Mouse (Mus musculus) bone marrow, adult 2 months (tissue): ENCODE results near the gene Bod1l. TPM values are rescaled to one million over a fixed set of nuclear protein-coding genes. Genes with fewer than 3 reads are reported as not detected.

Experiments used
- H3K27ac ChIP-seq: fragments of 200-500 bp; 2 replicates; pipeline ENCODE4 v1.5.1; 2012; ENCODE audit warnings: low read depth, mild to moderate bottlenecking, control low read depth, inconsistent platforms, low read length; ENCODE audit not compliant: control insufficient read depth, poor library complexity, insufficient read depth
- H3K4me1 ChIP-seq: fragments of 200-500 bp; 2 replicates; pipeline ENCODE4 v1.6.1; 2011; ENCODE audit warnings: low read length; ENCODE audit not compliant: control insufficient read depth, insufficient read depth
- H3K4me3 ChIP-seq: fragments of 200-500 bp; replicated peaks from 2 replicates; pipeline ENCODE3; 2011; ENCODE audit warnings: mild to moderate bottlenecking, low read depth, low read length, control low read depth; ENCODE audit not compliant: control insufficient read depth
- CTCF ChIP-seq: fragments of 200-500 bp; IDR thresholded peaks from 2 replicates; pipeline ENCODE4 v1.5.1; 2011; ENCODE audit warnings: low read length, control low read depth; ENCODE audit not compliant: control insufficient read depth, insufficient read depth
- POLR2A ChIP-seq: fragments of 200-500 bp; IDR thresholded peaks from 2 replicates; pipeline ENCODE4 v1.6.1; 2011; ENCODE audit warnings: low read depth, mild to moderate bottlenecking, control low read depth, low read length, borderline replicate concordance; ENCODE audit not compliant: control insufficient read depth
- WGBS: fragments of 180-500 bp; shearing (Covaris S2); methylation state at CpG from one replicate; pipeline ENCODE4 v1.1.7; 2018; 5-methylcytosine and 5-hydroxymethylcytosine counted together
- polyA plus RNA-seq: library from polyadenylated mRNA; stranded (reverse); fragments of >200 nt; gene quantifications from 2 replicates; pipeline ENCODE4 v1.2.4, GENCODE M21; 2011; ENCODE audit warnings: low replicate concordance; ENCODE audit not compliant: missing spikeins, insufficient read depth, insufficient read length

Bod1l gene
- polyA plus RNA-seq, 1 experiment: 34.7 TPM

- 72% methylated on average over 2 of the region's 2 CpGs for WGBS
- H3K27ac ChIP-seq: no peak overlapping the region
- H3K4me1 ChIP-seq: no peaks in the 10 kb centered on the region
- no peak for TF ChIP-seq POLR2A
- no peak for TF ChIP-seq CTCF
- no peak overlapping the region for H3K4me3 ChIP-seq
Observed at GRCm38 (mm10) chr5:41855781-41856180, 11.7 kb upstream of the Bod1l start.

DNA sequence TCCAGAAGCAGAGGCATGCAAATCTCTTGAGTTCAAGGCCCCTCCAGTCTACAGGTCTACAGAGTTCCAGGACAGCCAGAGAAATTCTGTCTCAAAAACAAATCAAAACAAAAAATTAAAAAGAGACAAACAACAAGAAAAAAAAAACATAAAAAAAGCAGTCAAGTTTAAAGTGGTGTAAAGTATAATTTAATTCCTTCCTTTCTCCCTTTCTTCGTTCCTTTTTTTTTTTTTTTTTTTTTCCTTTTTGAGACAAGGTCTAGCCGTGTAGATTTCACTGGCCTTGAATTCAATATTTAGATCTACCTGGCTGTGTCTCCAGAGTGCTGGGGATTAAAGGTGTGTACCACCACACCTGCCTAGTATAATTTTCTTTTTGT is 1.4 kb upstream of the Bod1l start:
- 7% methylated on average over 2 of the region's 2 CpGs for WGBS
- Histone ChIP-seq H3K4me3 (peak overlapping the region; percentile 75), H3K27ac (no peak overlapping the region), H3K4me1 (no peaks in the 10 kb centered on the region; the same call in 1 of the 2 replicates)
- TF ChIP-seq POLR2A: no peak
- no peak for TF ChIP-seq CTCF

- H3K4me1 ChIP-seq: no peaks in the 10 kb centered on the region; the same call in 1 of the 2 replicates
- no peak overlapping the region; the same call in 1 of the 2 replicates for H3K27ac ChIP-seq
- no peak for TF ChIP-seq POLR2A
- no peak for TF ChIP-seq CTCF
- peak overlapping the region; percentile 75 for H3K4me3 ChIP-seq
- WGBS: 1% methylated on average over 16 of the region's 16 CpGs
Observed at GRCm38 (mm10) chr5:41844820-41845557, 874 bp upstream of the Bod1l start.

- 1% methylated on average over 46 of the region's 46 CpGs for WGBS
Observed at GRCm38 (mm10) chr5:41843419-41844146, 532 bp downstream of the Bod1l start.

GRCm38 (mm10) chr5:41842681-41843080 is 1.4 kb downstream of the Bod1l start:
- WGBS: 4% methylated on average over 5 of the region's 5 CpGs
- Histone ChIP-seq H3K4me1 (no peaks in the 10 kb centered on the region; the same call in 1 of the 2 replicates), H3K4me3 (peak overlapping the region; percentile 80), H3K27ac (no peak overlapping the region)
- TF ChIP-seq CTCF: no peak
- no peak for TF ChIP-seq POLR2A

More at GRCm38 (mm10) chr5:41843419-41844146, 532 bp downstream of the Bod1l start:
- TF ChIP-seq POLR2A: no peak
- TF ChIP-seq CTCF: no peak
- Histone ChIP-seq H3K27ac (peak overlapping the region; percentile 68), H3K4me1 (no peaks in the 10 kb centered on the region; the same call in 1 of the 2 replicates), H3K4me3 (peak overlapping the region; percentile 80)

- Histone ChIP-seq H3K4me3 (no peak overlapping the region), H3K27ac (no peak overlapping the region), H3K4me1 (no peaks in the 10 kb centered on the region; the same call in 1 of the 2 replicates)
- WGBS: 72% methylated on average over 5 of the region's 5 CpGs
- TF ChIP-seq CTCF (no peak), POLR2A (no peak)
Observed at GRCm38 (mm10) chr5:41841735-41842134, 2.4 kb downstream of the Bod1l start.

DNA sequence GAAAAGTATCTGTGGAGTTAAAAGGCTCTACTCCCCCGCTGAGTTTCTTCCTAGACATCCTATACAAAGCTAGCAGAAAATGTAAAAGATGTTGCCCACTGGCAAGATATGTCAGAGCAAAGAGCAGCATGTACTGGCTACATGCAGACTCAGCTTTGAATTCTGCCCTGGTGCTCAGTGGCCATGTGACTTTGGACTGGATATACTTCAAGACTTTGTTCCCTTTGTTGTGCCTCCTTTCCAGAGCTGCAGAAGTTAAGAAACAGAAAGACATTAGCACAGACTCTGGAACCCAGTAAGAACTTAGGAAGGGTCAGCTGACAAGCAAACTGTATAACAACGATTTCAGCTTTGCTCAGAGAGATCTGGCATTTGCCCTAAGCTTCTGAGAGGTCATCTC is 14.0 kb downstream of the Bod1l start:
- H3K27ac ChIP-seq: no peak overlapping the region
- no peak for TF ChIP-seq CTCF
- no peak for TF ChIP-seq POLR2A
- no peaks in the 10 kb centered on the region for H3K4me1 ChIP-seq
- WGBS: 91% methylated on average over 2 of the region's 2 CpGs
- no peak overlapping the region for H3K4me3 ChIP-seq

DNA sequence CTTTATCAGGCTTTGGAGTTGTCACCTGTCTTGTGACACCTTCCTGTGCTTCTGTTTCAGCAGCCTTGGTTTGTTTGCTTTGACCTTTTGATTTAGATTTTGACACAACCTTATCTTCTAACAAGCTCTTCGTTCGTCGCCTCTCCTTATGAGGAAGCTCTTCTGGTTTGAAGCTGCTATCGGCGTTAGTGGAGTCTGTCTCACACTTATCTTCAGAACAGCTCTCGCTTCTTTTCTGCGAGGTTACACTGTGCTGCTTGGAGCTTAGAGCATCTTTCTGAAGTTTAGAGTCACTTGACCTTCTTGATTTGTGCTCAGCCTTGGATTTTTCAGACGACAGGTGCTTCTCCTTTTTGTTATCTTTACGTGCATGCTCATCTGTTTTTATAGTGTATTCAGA is 23.0 kb downstream of the Bod1l start:
- WGBS: 76% methylated on average over 9 of the region's 9 CpGs
- TF ChIP-seq CTCF (no peak), POLR2A (no peak)
- Histone ChIP-seq H3K4me3 (no peak overlapping the region), H3K4me1 (no peaks in the 10 kb centered on the region), H3K27ac (no peak overlapping the region)

GRCm38 (mm10) chr5:41820530-41820929 is 23.6 kb downstream of the Bod1l start:
- Histone ChIP-seq H3K4me1 (no peaks in the 10 kb centered on the region), H3K4me3 (no peak overlapping the region), H3K27ac (no peak overlapping the region)
- TF ChIP-seq CTCF: no peak
- TF ChIP-seq POLR2A: no peak
- 19% methylated on average over 3 of the region's 3 CpGs for WGBS
